Mouse (Mus musculus) liver, embryonic 16.5 days (tissue): Measurements from ENCODE around the gene Wfdc15b. TPM values are rescaled to one million over a fixed set of nuclear protein-coding genes. Genes with fewer than 3 reads are reported as not detected.
"Not testable (repeated sequence)": the region's sequence is repeated elsewhere in the genome, so short reads cannot be mapped to it uniquely, and the experiment has no call there.

Experiments
- ATAC-seq: fragments of 200-750 bp; cut with Nextera tagmentation; 2 replicates; pipeline ENCODE4 v1.8.0; 2017; ENCODE audit warnings: low read depth, mild to moderate bottlenecking, moderate number of reproducible peaks, moderate library complexity
- H3K27ac ChIP-seq: fragments of 300-500 bp; sonication (generic); 2 replicates; pipeline ENCODE4 v1.5.1; 2014; ENCODE audit warnings: mild to moderate bottlenecking, low read length
- H3K27me3 ChIP-seq: fragments of 300-500 bp; sonication (generic); 2 replicates; pipeline ENCODE4 v1.6.1; 2014; ENCODE audit warnings: low read depth, low read length, mixed read lengths; ENCODE audit not compliant: control insufficient read depth, insufficient read depth
- H3K36me3 ChIP-seq: fragments of 300-500 bp; sonication (generic); 2 replicates; pipeline ENCODE4 v1.6.1; 2014; ENCODE audit warnings: mild to moderate bottlenecking; ENCODE audit not compliant: control insufficient read depth, insufficient read depth
- H3K4me1 ChIP-seq: fragments of 300-500 bp; sonication (generic); 2 replicates; pipeline ENCODE4 v1.6.1; 2014; ENCODE audit warnings: low read depth, low read length, mixed read lengths; ENCODE audit not compliant: control insufficient read depth
- H3K4me2 ChIP-seq: fragments of 300-500 bp; sonication (generic); 2 replicates; pipeline ENCODE4 v1.6.1; 2014; ENCODE audit warnings: low read depth, low read length, mixed read lengths
- H3K4me3 ChIP-seq: fragments of 300-500 bp; sonication (generic); 2 replicates; pipeline ENCODE4 v1.5.1; 2014; ENCODE audit warnings: low read depth, mild to moderate bottlenecking, low read length
- H3K9ac ChIP-seq: fragments of 300-500 bp; sonication (generic); 2 replicates; pipeline ENCODE4 v1.6.1; 2014; ENCODE audit warnings: low read depth, low read length
- H3K9me3 ChIP-seq: fragments of 300-500 bp; sonication (generic); replicated peaks from 2 replicates; pipeline ENCODE4 v1.6.1; 2016; ENCODE audit warnings: low read length; ENCODE audit not compliant: control insufficient read depth
- WGBS: fragments of 180-500 bp; shearing (Covaris S2); extraction: QIAGEN DNeasy Blood & Tissue Kit; methylation state at CpG from one replicate; pipeline ENCODE4 v1.1.7; 2014; ENCODE audit not compliant: insufficient replicate concordance; 5-methylcytosine and 5-hydroxymethylcytosine counted together
- polyA plus RNA-seq: library from polyadenylated mRNA; unstranded; fragments of >200 nt; fragmentation: Nextera tagmentation; extraction: Ambion mirVana; gene quantifications from 2 replicates; pipeline ENCODE4 v1.2.1, GENCODE M21; 2015

Gene Wfdc15b
- polyA plus RNA-seq, 1 experiment from 2014 or later, result 0.45 TPM

- H3K9me3 ChIP-seq, ATAC-seq, H3K4me3 ChIP-seq, H3K36me3 ChIP-seq, H3K27ac ChIP-seq, H3K4me1 ChIP-seq, H3K4me2 ChIP-seq, H3K9ac ChIP-seq, H3K27me3 ChIP-seq: not testable (repeated sequence)
- 70% methylated on average over 10 of the region's 10 CpGs for WGBS
Observed at GRCm38 (mm10) chr2:164206011-164206410, 15.4 kb downstream of the Wfdc15b start.

- Histone ChIP-seq H3K27ac (no peak within 1 kb of the TSS), H3K27me3 (no peaks in the 10 kb centered on the region), H3K9ac (no peak within 1 kb of the TSS), H3K36me3 (no peaks in the 10 kb centered on the region), H3K9me3 (no peaks in the 10 kb centered on the region), H3K4me2 (no peak within 1 kb of the TSS), H3K4me1 (no peaks in the 10 kb centered on the region), H3K4me3 (no peak within 1 kb of the TSS)
- no peak for ATAC-seq
- 58% methylated on average over 20 of the region's 20 CpGs for WGBS
Observed at GRCm38 (mm10) chr2:164199626-164200327, 21.7 kb downstream of the Wfdc15b start, which contains the start of gene Wfdc15a. Gene Wfdc15a, minus strand, starts transcription at chr2:164200130.

GRCm38 (mm10) chr2:164196700-164196990, 24.8 kb downstream of the Wfdc15b start:
- Histone ChIP-seq H3K36me3 (no peaks in the 10 kb centered on the region), H3K27ac (no peak overlapping the region), H3K27me3 (no peaks in the 10 kb centered on the region), H3K4me2 (no peak overlapping the region), H3K4me1 (no peaks in the 10 kb centered on the region), H3K9ac (no peak overlapping the region), H3K9me3 (no peaks in the 10 kb centered on the region), H3K4me3 (no peak overlapping the region)
- 67% methylated on average over 5 of the region's 5 CpGs for WGBS
- ATAC-seq, result no peak

- WGBS, result 59% methylated on average over 5 of the region's 5 CpGs
- ATAC-seq, result no peak
- Histone ChIP-seq H3K4me2 (no peak overlapping the region), H3K9ac (no peak overlapping the region), H3K9me3 (no peaks in the 10 kb centered on the region), H3K4me3 (no peak overlapping the region), H3K27me3 (no peaks in the 10 kb centered on the region), H3K4me1 (no peaks in the 10 kb centered on the region), H3K27ac (no peak overlapping the region), H3K36me3 (no peaks in the 10 kb centered on the region)
Observed at GRCm38 (mm10) chr2:164195971-164196699, 25.3 kb downstream of the Wfdc15b start.

- Histone ChIP-seq H3K36me3 (no peaks in the 10 kb centered on the region), H3K27me3 (no peaks in the 10 kb centered on the region), H3K27ac (no peak overlapping the region), H3K9me3 (no peaks in the 10 kb centered on the region), H3K9ac (no peak overlapping the region), H3K4me3 (no peak overlapping the region), H3K4me1 (no peaks in the 10 kb centered on the region), H3K4me2 (no peak overlapping the region)
- 46% methylated on average over 5 of the region's 5 CpGs for WGBS
- ATAC-seq, result no peak
Observed at GRCm38 (mm10) chr2:164194959-164195630, 26.4 kb downstream of the Wfdc15b start.

GRCm38 (mm10) chr2:164192279-164192678, 29.2 kb downstream of the Wfdc15b start:
- Histone ChIP-seq H3K27me3 (no peaks in the 10 kb centered on the region), H3K4me1 (no peaks in the 10 kb centered on the region), H3K27ac (no peak overlapping the region), H3K36me3 (no peaks in the 10 kb centered on the region), H3K4me2 (no peak overlapping the region), H3K9me3 (no peaks in the 10 kb centered on the region), H3K4me3 (no peak overlapping the region), H3K9ac (no peak overlapping the region)
- no peak for ATAC-seq

- Histone ChIP-seq H3K4me2 (no peak within 1 kb of the TSS), H3K9me3 (no peaks in the 10 kb centered on the region), H3K36me3 (no peaks in the 10 kb centered on the region), H3K9ac (no peak within 1 kb of the TSS), H3K4me1 (no peaks in the 10 kb centered on the region), H3K27ac (no peak within 1 kb of the TSS), H3K4me3 (no peak within 1 kb of the TSS), H3K27me3 (no peaks in the 10 kb centered on the region)
- no peak for ATAC-seq
- 63% methylated on average over 6 of the region's 6 CpGs for WGBS
Observed at GRCm38 (mm10) chr2:164190576-164190975, 30.9 kb downstream of the Wfdc15b start, which contains the start of gene Wfdc12. Gene Wfdc12, minus strand, starts transcription at chr2:164190608.

- H3K4me3 ChIP-seq, result no peak overlapping the region
- 20% methylated on average over 5 of the region's 5 CpGs for WGBS
- no peaks in the 10 kb centered on the region for H3K4me1 ChIP-seq
- H3K9ac ChIP-seq, result no peak overlapping the region
- ATAC-seq, result no peak
- no peak overlapping the region for H3K4me2 ChIP-seq
- H3K9me3 ChIP-seq, result no peaks in the 10 kb centered on the region
- H3K27me3 ChIP-seq, result no peaks in the 10 kb centered on the region
- H3K36me3 ChIP-seq, result no peaks in the 10 kb centered on the region
- H3K27ac ChIP-seq, result no peak overlapping the region
Observed at GRCm38 (mm10) chr2:164188722-164189121, 32.7 kb downstream of the Wfdc15b start.

GRCm38 (mm10) chr2:164184145-164184719, 37.2 kb downstream of the Wfdc15b start:
- Histone ChIP-seq H3K4me3 (no peak overlapping the region), H3K4me1 (no peaks in the 10 kb centered on the region), H3K9ac (no peak overlapping the region), H3K27ac (no peak overlapping the region), H3K27me3 (no peaks in the 10 kb centered on the region), H3K9me3 (no peaks in the 10 kb centered on the region), H3K36me3 (no peaks in the 10 kb centered on the region), H3K4me2 (no peak overlapping the region)
- 37% methylated on average over 9 of the region's 9 CpGs for WGBS
- ATAC-seq, result no peak
